Mouse (Mus musculus) stomach, embryonic 15.5 days (tissue): ENCODE data around the gene Otud3. TPM values are rescaled to one million over a fixed set of nuclear protein-coding genes. Genes with fewer than 3 reads are reported as not detected.

Experiments used
- ATAC-seq: fragments of 200-750 bp; cut with Nextera tagmentation; 2 replicates; pipeline ENCODE4 v1.8.0; 2017; ENCODE audit warnings: low read depth, moderate number of reproducible peaks, moderate TSS enrichment; ENCODE audit not compliant: insufficient read depth, low FRiP score
- H3K27ac ChIP-seq: fragments of 300-500 bp; sonication (generic); 2 replicates; pipeline ENCODE4 v1.5.1; 2015; ENCODE audit warnings: mild to moderate bottlenecking, inconsistent platforms
- H3K27me3 ChIP-seq: fragments of 300-500 bp; sonication (generic); replicated peaks from 2 replicates; pipeline ENCODE4 v1.6.1; 2015; ENCODE audit warnings: inconsistent platforms
- H3K36me3 ChIP-seq: fragments of 300-500 bp; sonication (generic); 2 replicates; pipeline ENCODE4 v1.6.1; 2015; ENCODE audit warnings: inconsistent platforms
- H3K4me1 ChIP-seq: fragments of 300-500 bp; sonication (generic); 2 replicates; pipeline ENCODE4 v1.6.1; 2015; ENCODE audit warnings: inconsistent platforms
- H3K4me2 ChIP-seq: fragments of 300-500 bp; sonication (generic); 2 replicates; pipeline ENCODE4 v1.6.1; 2015; ENCODE audit warnings: mild to moderate bottlenecking, inconsistent platforms
- H3K4me3 ChIP-seq: fragments of 300-500 bp; sonication (generic); replicated peaks from 2 replicates; pipeline ENCODE4 v1.5.1; 2015; ENCODE audit warnings: inconsistent platforms
- H3K9ac ChIP-seq: fragments of 300-500 bp; sonication (generic); 2 replicates; pipeline ENCODE4 v1.6.1; 2015; ENCODE audit warnings: inconsistent platforms
- H3K9me3 ChIP-seq: fragments of 300-500 bp; sonication (generic); 2 replicates; pipeline ENCODE4 v1.6.1; 2016; ENCODE audit warnings: inconsistent platforms
- WGBS: fragments of 180-500 bp; shearing (Covaris S2); methylation state at CpG from one replicate; pipeline ENCODE4 v1.1.7; 2015; 5-methylcytosine and 5-hydroxymethylcytosine counted together
- polyA plus RNA-seq: library from polyadenylated mRNA; unstranded; fragments of >200 nt; fragmentation: Nextera tagmentation; extraction: Ambion mirVana; gene quantifications from 2 replicates; pipeline ENCODE4 v1.2.1, GENCODE M21; 2015

The Otud3 gene
- polyA plus RNA-seq, 1 experiment from 2014 or later = 6.8 TPM

DNA sequence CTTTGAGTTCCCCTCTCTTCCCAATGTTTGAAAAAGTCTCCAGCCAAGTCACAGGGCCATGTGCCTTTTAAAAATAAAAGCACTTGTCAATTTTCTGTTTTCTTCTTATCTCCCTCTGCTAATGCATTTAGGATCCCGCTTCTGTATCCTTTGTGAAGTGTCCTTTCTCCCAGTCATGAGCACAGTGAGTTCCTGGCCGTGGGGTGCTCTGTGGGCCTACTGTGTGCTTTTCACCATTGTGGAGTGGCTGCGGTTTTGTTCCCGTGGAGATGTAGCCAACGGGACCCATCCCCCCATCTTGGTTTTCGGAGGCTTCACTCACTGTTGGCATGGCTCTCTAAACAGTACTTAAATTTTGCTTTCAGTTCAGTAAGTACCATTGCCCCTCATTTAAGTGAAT lies 47.8 kb downstream of the Otud3 start:
- H3K36me3 ChIP-seq = no peaks in the 10 kb centered on the region
- H3K9ac ChIP-seq = no peak overlapping the region
- no peak overlapping the region for H3K27ac ChIP-seq
- 62% methylated on average over 6 of the region's 6 CpGs for WGBS
- no peaks in the 10 kb centered on the region for H3K27me3 ChIP-seq
- no peak overlapping the region for H3K4me2 ChIP-seq
- H3K4me1 ChIP-seq = no peaks in the 10 kb centered on the region
- H3K9me3 ChIP-seq = no peaks in the 10 kb centered on the region
- no peak overlapping the region for H3K4me3 ChIP-seq
- no peak for ATAC-seq

DNA sequence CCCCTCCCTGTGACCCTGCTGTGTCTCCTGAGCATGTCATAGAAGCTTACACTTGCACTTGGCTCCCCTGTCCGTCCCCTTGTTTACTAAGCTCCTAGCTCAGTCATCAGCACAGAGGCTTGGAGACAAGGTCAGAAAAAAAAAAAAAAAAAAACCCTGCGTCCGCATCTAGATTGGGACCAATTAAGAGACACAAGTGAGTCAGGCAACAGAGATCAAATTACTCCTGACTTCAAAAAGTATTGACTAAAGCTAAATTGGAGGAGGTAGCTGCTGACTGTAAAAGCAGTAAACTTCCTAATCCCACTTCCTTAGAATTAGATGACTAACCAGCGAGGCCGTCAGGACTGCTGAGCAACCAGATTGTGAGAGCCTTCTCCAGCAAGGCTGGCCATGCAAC lies 48.7 kb downstream of the Otud3 start:
- H3K9me3 ChIP-seq = no peaks in the 10 kb centered on the region
- ATAC-seq = no peak
- H3K27me3 ChIP-seq = no peaks in the 10 kb centered on the region
- no peak overlapping the region for H3K9ac ChIP-seq
- H3K36me3 ChIP-seq = no peaks in the 10 kb centered on the region
- no peak overlapping the region for H3K4me3 ChIP-seq
- WGBS = 45% methylated on average over 5 of the region's 5 CpGs
- no peaks in the 10 kb centered on the region for H3K4me1 ChIP-seq
- no peak overlapping the region for H3K4me2 ChIP-seq
- H3K27ac ChIP-seq = no peak overlapping the region

DNA sequence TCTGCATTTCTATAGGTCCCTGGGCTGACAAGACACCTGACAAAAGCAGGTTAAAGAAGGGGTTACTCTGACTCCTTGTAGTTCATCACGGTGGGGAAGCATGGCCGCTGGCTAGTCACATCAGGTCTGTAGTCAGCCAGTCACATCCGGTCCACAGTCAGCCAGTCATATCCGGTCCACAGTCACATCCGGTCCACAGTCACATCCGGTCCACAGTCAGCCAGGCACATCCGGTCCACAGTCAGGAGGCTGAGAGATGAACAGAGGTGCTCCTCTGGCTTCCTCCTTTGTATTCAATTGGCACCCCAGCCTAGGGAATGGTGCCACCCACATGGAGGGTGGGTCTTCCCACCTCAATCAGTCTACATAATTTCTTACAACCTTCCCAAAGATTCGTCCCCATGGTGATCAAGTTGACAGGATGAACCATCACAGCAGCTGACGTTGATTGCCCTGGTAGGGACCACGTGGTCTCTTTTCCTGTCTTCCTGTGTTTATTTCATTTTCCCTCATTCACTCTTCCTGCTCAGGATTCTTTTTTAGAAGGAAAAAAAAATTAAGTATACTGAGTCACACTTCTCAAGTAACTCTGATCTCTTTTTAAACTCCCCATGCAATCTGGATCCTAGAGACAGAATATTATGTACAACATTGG lies 50.3 kb downstream of the Otud3 start, which contains the start of gene Pla2g5:
TSS of gene Pla2g5 (minus strand) at position 139 of the 655 bp plus-strand sequence.
- Histone ChIP-seq H3K9me3 (no peaks in the 10 kb centered on the region), H3K9ac (no peak within 1 kb of the TSS), H3K4me3 (no peak within 1 kb of the TSS), H3K4me2 (no peak within 1 kb of the TSS), H3K27me3 (no peaks in the 10 kb centered on the region), H3K27ac (no peak within 1 kb of the TSS), H3K4me1 (peaks cover 6% of the 10 kb centered on the region; the same call in 1 of the 2 replicates), H3K36me3 (no peaks in the 10 kb centered on the region)
- no peak for ATAC-seq
- 66% methylated on average over 10 of the region's 10 CpGs for whole genome bisulfite sequencing

DNA sequence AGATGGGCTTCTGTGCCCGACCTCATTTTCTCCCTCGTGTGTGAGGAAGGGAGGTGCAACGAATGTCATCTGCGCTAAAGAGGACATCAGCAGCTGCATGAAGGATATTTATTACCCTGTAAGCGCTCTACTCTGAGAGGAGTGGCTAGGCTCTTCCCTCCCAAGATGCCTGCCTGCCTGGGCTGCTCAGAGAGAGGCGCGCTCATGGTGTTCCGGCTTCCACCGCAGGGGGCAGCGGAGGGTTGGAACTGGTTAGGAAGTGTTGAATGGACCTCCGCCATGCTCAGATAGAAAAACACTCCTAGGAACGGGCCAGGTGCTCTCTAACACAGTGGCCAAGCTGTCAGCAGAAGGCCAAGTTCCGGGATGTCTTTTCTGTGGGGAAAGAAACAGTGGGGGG lies 54.0 kb downstream of the Otud3 start:
- H3K27me3 ChIP-seq = no peaks in the 10 kb centered on the region
- H3K4me2 ChIP-seq = peak overlapping the region; percentile 48
- ATAC-seq = 0 out of 2 replicates have a peak, but pooled peaks have one; percentile 56
- 4% methylated on average over 13 of the region's 13 CpGs for whole genome bisulfite sequencing
- H3K27ac ChIP-seq = no peak overlapping the region
- no peaks in the 10 kb centered on the region for H3K36me3 ChIP-seq
- H3K4me3 ChIP-seq = peak overlapping the region; percentile 20
- peaks cover 6% of the 10 kb centered on the region; the same call in 1 of the 2 replicates for H3K4me1 ChIP-seq
- H3K9me3 ChIP-seq = no peaks in the 10 kb centered on the region
- no peak overlapping the region for H3K9ac ChIP-seq

DNA sequence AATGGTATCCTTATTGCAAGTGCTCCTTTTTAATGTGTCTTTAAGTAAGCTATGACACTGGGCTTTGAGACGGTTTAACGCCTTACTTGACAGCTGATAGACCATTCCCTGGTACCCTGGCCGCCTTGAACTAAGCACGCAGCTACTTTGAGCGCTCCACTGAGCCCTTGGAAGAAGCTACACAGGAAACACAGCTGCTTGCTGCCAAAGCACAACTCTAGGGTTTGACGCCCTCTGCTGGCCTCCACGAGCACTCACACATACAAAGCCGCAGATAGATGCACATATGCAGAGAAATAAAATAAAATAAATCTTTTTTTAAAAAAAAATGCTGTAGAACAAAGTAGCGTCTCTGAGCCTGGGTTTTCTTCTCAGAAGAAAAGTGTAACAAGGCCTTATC lies 54.5 kb downstream of the Otud3 start:
- Histone ChIP-seq H3K27me3 (no peaks in the 10 kb centered on the region), H3K4me1 (peaks cover 6% of the 10 kb centered on the region; the same call in 1 of the 2 replicates), H3K9me3 (no peaks in the 10 kb centered on the region), H3K4me2 (peak overlapping the region; percentile 48), H3K36me3 (no peaks in the 10 kb centered on the region), H3K4me3 (peak overlapping the region; percentile 20), H3K9ac (no peak overlapping the region), H3K27ac (no peak overlapping the region)
- ATAC-seq = no peak
- 17% methylated on average over 9 of the region's 9 CpGs for WGBS

DNA sequence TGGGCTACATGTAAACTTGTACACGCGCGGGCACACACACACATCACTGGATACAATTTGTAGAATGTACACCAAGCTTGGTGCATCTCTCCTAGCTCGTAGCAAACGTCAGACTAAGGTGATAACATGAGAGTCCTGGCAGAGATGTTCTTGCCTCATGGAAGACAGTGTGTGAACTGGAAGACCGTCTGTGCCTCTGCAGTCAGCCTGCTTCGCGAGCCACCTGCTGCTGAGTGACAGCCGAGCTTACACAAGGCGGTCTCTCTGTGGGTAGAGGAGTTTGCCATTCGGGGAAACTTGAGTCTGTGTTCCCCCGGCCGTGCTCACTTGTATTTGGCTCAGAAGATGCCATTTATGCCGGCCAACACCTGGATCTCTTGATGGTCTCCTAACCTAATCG lies 55.3 kb downstream of the Otud3 start:
- no peak overlapping the region for H3K4me3 ChIP-seq
- H3K27me3 ChIP-seq = no peaks in the 10 kb centered on the region
- no peak for ATAC-seq
- H3K4me1 ChIP-seq = peaks cover 6% of the 10 kb centered on the region; the same call in 1 of the 2 replicates
- no peak overlapping the region for H3K27ac ChIP-seq
- H3K9ac ChIP-seq = no peak overlapping the region
- H3K36me3 ChIP-seq = no peaks in the 10 kb centered on the region
- WGBS = 81% methylated on average over 15 of the region's 15 CpGs
- H3K4me2 ChIP-seq = no peak overlapping the region
- no peaks in the 10 kb centered on the region for H3K9me3 ChIP-seq

DNA sequence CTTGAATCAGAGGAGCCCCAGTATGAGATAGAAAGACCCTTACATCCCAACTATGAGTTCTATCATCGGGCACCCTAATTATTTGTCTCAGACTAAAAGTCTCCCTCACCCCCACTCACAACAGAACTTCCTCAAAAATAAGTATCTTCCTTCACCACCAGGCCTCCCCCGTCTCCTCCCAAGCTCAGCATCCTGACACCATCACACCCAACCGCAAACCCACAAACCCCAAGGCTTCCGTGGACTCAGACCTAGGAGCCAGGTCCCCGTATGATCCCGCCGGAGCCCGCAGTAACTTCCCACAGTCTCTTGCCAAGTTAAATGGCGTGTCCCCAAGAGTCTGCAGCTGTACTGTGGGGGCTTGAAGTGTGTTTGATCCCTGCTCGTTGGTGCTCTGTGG lies 56.2 kb downstream of the Otud3 start:
- no peak for ATAC-seq
- no peak overlapping the region for H3K4me3 ChIP-seq
- H3K27me3 ChIP-seq = no peaks in the 10 kb centered on the region
- no peak overlapping the region for H3K4me2 ChIP-seq
- 77% methylated on average over 10 of the region's 10 CpGs for WGBS
- H3K9me3 ChIP-seq = no peaks in the 10 kb centered on the region
- H3K9ac ChIP-seq = no peak overlapping the region
- H3K4me1 ChIP-seq = peaks cover 6% of the 10 kb centered on the region; the same call in 1 of the 2 replicates
- no peak overlapping the region for H3K27ac ChIP-seq
- no peaks in the 10 kb centered on the region for H3K36me3 ChIP-seq

DNA sequence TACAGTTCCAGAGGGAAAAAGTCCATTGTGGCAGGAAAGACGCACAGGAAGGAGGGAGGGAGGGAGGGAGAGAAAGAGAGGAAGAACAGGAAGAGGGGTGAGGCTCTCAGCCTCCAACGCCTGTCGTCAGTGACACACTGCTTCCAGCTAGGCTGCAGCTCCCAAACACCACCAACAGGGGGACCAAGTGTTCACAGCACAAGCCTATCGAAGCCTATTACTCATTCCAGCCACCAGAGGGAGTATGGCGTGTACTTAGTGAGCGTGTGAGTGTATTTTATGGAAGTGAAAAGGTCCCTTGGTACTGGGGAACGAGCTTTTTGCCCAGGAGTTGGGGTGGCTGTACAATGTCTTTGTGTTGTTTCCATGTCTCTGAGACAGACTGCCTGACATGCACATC lies 57.3 kb downstream of the Otud3 start:
- H3K4me1 ChIP-seq = peaks cover 6% of the 10 kb centered on the region; the same call in 1 of the 2 replicates
- no peaks in the 10 kb centered on the region for H3K27me3 ChIP-seq
- H3K36me3 ChIP-seq = no peaks in the 10 kb centered on the region
- 32% methylated on average over 7 of the region's 7 CpGs for WGBS
- H3K4me3 ChIP-seq = no peak overlapping the region
- no peak overlapping the region for H3K4me2 ChIP-seq
- no peak overlapping the region for H3K9ac ChIP-seq
- ATAC-seq = no peak
- no peaks in the 10 kb centered on the region for H3K9me3 ChIP-seq
- no peak overlapping the region for H3K27ac ChIP-seq

DNA sequence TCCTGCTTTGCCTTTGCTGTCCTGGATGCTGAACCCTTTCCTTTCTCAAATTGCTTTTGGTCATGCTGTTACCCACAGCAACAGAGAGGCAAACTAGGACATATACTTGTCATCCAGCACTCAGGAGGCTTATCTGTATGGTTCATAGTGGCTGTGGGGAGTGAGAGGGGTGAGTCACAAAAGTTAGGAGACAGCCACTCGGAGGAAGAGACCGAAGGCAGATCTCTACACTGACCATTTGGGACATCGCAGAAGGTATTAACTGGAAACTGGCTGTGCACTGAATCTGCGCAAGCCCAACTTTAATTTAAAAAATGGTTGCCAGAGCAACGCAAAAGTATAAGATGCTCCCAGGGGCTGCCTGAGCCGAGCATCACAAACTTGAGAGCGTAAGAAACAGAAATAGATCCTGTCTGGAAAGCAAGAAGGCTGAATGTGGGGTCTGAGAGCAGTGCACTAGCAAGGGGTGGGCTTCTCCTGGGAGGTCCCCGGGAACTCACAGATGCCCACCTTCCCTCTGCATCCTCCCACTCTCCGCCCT lies 58.6 kb downstream of the Otud3 start:
- Histone ChIP-seq H3K9me3 (no peaks in the 10 kb centered on the region), H3K4me2 (no peak overlapping the region), H3K27ac (no peak overlapping the region), H3K27me3 (no peaks in the 10 kb centered on the region), H3K36me3 (no peaks in the 10 kb centered on the region), H3K4me3 (no peak overlapping the region), H3K4me1 (peaks cover 6% of the 10 kb centered on the region; the same call in 1 of the 2 replicates), H3K9ac (no peak overlapping the region)
- 83% methylated on average over 9 of the region's 9 CpGs for WGBS
- no peak for ATAC-seq

DNA sequence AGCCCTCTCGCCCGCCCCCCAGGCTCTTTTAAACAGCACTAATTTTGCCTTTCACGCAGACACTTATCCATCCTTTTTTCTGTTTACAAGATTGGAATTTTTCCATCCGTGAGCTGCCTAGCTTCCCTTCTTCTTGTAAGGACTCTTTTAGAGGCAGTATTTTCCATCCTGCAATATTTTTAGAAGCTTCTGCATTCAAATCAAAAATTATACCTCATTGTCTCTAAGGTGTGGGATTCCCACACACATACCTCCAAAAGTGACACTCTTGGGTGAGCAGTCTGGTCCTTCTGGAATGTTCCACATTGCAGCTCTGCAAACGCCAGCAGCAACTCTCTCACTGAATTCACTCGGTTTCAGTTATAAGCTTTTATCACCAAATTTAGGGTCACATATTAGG lies 60.8 kb downstream of the Otud3 start:
- Histone ChIP-seq H3K9me3 (no peaks in the 10 kb centered on the region), H3K27ac (no peak overlapping the region), H3K4me2 (no peak overlapping the region), H3K4me3 (no peak overlapping the region), H3K27me3 (no peaks in the 10 kb centered on the region), H3K36me3 (no peaks in the 10 kb centered on the region), H3K4me1 (no peaks in the 10 kb centered on the region), H3K9ac (no peak overlapping the region)
- ATAC-seq = no peak
- WGBS = 60% methylated on average over 6 of the region's 6 CpGs

DNA sequence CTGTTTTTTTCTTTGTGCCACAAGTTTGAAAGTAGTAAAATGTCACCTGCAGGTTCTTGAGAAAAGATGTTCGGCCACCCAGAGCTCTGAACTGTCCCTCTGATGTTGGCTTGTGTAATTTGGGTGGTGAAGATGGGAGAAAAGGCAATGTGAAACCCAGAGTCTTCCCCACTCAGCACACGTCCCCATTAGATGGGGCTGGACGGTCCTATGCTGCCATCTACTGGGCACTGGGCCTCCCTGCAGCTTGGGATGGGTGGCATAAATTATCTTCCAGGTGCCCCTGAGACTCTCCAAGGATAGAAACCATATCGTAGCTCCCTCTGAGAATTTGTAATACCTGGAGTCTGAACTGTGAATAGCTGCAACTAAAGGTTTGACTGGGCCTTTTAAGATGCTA lies 62.3 kb downstream of the Otud3 start:
- no peak overlapping the region for H3K27ac ChIP-seq
- H3K9me3 ChIP-seq = no peaks in the 10 kb centered on the region
- H3K9ac ChIP-seq = no peak overlapping the region
- no peak overlapping the region for H3K4me2 ChIP-seq
- no peak overlapping the region for H3K4me3 ChIP-seq
- no peaks in the 10 kb centered on the region for H3K36me3 ChIP-seq
- 3% methylated on average over 4 of the region's 4 CpGs for WGBS
- ATAC-seq = no peak; the same call in 1 of the 2 replicates
- no peaks in the 10 kb centered on the region for H3K27me3 ChIP-seq
- no peaks in the 10 kb centered on the region for H3K4me1 ChIP-seq
